Mouse (Mus musculus) left cerebral cortex, adult 8-10 months (tissue): ENCODE measurements around the gene Mvb12b. TPM values are rescaled to one million over a fixed set of nuclear protein-coding genes. Genes with fewer than 3 reads are reported as not detected.

Source experiments
- DNase-seq, 2 experiments: peaks; one replicate each; pipeline ENCODE4 v3.0.0; 2022; ENCODE audit warnings: low spot score in 2 of 2
- total RNA-seq, 4 experiments: library from RNA; stranded (reverse); gene quantifications; 2 replicates each; pipeline ENCODE4 v1.2.4; 2022

The Mvb12b gene
- total RNA-seq, 4 experiments from 2014 or later: 76.9 to 87.4 (median 79.7) TPM

DNA sequence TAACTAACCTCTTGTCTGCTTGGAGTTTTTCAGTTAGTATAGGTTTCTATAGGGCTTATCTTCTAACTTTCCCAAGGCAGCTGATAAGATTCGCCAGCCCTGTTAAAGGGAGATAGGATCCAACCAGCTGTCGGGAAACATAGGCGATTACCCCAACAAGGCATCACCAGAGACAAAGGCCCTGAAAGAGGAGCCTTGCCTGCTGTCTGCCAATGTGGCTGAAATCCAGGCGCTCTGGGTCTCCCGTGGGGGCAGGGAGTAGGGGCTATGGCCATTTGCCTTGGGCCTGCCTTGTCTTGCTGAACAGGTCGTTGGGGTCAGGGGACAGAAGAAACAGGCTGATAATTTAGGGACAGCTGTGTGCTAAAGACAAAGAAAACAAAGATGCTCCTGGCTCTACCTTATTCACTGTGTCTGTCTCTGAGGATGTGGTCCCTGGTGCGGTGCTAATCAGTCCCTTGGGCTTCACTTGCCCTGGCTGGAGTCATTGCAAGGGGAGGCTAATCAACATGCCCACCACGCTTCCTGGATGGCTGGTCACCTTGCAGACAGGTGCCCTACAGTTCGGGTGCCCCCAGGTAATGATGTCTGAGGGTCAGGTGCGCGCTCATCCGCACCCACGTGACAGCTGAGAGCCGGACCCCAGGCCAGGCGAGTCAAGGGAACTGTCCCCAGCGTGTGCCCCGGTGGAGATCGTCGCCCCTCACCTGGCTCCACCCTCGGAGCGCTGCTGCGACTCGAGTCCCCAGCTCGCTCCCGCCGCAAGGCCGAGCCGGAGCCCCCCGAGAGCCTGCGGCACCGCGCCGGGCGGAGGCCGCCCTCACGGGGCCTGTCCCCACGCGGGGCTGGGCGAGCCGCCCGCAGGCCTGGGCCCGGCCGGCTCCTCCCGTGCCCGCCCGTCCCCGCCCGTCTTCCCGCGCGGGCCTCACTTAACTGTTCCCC, 1.1 kb downstream of the Mvb12b start:
- DNase-seq: peak; percentile 33 to 38

DNA sequence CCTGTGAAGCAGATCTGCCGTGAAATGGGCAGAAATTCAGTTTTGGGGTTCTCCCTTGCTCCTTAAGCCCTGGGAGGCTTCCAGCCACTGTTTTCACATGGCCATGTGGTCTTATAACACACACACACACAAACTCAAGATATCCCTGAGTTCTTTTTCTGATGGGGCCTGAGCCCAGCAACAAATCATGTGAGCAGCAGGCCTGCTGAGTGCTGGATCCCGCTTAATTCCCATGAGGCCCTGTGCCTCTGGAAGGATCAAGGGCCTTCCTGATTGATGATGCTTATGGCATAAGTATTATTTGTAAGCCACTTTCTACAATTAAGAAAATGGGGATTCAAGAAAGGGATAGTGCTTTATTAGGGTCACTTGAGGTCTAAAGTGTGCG, 2.5 kb downstream of the Mvb12b start:
- DNase-seq: no peak

DNA sequence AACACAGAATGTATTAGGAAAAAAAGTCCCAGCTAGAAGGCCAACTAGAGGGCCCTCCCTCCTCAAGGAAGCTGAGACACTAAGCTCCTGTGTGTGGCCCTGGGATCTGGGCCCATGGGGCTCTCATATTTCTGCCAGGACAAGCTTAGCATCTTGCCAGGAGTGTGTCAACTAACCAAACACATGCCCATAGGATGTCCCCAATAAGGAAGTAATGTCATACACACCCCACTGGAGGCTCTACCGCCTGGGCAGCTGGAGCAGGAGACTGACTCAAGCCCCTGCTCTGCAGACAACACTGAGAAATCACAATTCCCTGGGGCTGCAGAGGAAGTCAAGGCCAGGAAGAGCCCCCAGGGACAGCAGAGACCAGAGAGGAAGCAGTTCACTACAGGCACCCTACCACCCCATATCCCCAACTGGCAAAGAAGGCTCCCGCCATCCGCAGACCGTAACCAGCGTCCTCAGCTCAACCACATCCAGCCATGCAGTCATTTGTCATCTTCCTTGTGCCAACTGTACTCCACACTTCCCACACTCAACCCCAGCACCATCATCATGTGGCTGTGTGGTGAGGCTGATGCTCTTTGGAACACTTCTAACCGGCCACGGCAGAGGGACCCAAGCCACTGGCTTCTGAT, 3.0 kb downstream of the Mvb12b start:
- peak in 1 of 2 experiments; percentile 28 for DNase-seq

DNA sequence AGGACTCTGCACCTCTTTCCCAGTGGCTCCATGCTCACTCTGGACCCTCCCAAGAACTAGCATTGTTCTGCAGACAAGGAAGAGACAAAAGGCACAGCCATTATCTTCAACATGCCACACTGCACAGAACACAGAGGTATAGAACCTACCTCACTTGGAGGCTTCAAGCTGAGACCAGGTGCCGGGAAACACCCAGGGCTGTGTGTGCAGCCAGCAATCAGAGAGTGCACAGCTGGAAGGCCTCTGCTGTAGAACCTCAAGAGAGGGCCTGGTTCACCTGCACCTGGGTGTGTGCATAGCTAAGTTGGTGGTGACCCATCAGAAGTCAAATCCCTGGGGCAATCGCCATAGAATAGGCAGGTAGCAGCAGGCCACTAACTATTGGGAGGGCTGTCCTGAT, 8.5 kb downstream of the Mvb12b start:
- DNase-seq: no peak

DNA sequence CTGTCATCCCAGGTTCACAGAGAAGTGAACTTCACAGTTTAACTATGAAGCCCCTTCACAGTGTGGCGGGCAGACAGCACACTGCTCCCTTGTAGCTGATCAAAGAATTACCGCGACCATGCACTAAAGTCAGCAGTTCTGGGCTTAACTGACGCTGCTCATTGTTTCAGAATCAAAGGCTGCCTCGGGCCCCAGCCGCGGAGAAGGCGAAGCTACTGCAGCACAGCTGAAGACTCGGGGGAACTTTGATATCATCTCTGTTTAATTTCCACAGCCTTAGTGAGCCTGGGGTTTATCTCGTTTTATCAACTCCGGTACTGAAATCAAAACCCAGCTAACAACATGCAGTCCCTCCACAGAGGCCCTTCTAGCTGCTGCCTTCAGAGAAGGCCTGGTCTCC, 9.3 kb downstream of the Mvb12b start:
- DNase-seq: no peak

DNA sequence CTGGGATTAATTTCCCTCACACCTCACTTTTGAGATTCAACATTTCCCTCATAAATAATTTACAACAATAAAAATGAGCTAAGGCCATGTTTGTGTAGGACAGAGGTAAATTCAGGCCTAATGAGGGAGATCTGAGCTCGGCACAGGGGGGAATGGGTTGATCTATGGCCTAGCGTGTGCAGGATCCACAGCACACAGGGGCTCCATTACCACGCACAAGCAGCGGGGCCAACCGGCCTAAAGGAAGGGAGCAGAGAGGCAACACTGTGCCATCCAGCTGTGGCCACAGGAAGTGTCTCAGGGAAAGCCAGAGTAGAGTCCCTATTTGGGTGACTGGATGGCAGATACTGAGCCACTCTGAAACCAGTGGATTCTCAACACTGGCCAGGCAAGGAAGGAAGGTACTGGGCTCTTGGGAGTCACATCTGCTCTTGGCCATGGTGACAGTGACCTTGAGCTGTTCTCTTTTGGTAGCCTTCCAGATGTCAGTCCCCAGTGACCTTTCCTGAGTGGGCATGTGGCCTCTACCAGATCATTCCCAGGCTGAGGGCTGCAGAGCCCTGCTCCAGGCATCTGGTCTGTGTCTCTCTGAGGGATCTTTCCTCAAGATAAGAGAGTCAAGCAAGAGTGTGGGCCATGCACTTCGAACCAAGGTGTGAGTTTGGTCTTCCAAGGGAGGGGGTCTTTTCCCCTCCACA, 9.9 kb downstream of the Mvb12b start:
- DNase-seq: no peak

DNA sequence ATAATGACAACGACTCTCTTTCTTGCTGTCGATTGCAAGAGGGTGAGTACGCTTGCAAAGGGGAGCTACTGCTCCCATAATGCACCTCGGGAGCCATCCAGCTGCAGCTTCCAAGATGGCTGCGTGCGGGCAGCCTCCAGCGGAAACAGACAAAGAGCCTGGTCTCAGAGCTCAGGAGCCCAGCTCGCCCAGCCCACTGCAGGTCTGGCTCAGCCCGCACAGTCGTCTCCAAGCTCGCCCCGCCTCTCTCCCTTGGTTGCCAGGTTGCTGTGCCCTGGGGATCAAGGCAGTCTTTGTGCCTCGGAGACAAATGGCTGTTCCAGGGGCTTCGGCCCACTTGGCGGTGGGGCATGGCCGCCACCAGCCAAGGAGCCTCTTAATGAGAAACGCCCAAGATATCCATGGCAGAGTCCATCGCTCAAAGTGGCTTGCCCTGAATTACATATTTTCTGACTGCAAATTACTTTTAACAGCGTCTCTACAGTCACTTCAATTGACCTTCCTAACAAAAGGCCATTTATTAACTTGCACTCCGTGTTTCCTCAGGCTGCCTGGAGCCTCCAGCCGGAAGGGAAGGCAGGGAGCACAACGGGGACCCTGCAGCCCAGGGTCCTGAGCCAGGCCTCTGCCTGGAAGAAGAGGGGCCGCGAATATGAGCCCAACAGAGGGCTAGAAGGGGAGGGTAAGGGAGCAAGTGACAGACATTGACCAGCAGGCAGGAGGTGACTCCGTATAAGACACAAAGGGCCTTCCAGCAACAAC, 11.0 kb downstream of the Mvb12b start:
- peak; percentile 40 to 85 for DNase-seq

DNA sequence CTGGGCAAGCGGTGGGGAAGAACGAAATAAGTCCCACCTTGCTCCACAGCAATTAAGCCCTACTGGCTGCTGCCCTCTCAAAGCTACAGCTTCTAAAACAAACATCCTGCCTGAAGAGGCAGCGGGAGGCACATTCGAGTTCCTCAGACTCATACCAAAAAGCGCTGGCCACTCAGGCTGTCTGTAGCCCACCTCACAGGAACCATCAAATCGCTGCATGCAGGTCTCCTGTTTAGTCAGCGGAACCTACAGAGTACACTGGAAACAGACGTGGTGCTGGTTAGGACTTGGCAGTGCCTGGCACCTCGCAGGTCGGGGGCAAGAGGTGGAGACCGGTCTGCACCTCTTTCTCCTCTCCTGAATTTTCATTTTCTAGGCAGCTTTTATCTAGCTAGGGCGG, 12.2 kb downstream of the Mvb12b start:
- no peak for DNase-seq

DNA sequence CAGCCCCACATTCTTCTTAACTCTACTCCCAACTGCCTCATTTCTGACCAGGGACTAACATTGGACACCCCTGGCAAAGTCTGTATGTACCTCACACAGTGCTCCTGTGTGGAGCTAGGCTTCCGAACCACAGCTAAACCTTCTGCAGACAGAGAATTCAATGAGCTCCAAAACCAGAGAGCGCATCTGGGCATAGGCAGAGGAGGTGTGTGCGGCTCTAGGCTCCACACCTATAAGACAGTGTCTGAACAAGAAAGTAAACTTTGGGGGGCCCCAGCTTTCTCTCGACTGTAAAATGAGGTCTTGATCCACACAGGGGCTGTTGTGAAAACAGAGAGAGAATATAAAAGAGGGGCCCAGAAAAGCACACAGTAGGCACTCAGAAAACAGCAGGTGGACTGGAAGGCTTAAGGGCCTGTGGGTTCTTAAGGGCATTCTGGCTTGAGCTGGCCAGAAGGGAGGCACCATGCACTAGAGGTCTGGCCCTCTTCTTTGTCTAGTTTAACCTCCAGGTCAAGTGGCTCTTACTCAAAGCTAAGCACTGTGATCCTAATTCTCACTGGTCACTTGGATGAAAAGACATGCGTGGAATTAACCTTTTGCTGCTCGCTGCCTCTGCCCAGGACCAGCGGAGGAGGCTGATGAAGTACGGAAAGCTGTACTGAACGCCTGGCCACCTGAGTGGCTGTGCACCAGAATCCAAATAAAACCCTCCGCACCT, 12.7 kb downstream of the Mvb12b start:
- DNase-seq: no peak

DNA sequence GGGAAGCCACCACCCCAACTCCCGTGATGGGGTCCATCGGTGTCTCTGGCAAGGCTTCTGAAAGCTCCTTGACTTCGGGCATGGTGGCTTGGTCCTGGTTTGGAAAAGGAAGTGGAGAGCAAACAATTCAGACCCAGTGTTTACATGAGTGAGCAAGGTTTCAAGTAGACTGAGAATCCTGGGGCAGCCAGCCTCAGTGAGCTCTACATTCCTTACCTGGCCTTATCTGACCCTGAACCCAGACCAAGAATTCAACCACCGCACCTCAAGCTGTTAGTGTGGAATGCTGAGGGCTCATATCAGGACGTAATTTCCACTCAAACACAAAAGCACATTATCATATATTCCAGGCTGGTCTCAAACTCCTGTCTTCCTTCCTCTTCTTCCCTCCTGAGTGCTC, 13.4 kb downstream of the Mvb12b start:
- no peak for DNase-seq

DNA sequence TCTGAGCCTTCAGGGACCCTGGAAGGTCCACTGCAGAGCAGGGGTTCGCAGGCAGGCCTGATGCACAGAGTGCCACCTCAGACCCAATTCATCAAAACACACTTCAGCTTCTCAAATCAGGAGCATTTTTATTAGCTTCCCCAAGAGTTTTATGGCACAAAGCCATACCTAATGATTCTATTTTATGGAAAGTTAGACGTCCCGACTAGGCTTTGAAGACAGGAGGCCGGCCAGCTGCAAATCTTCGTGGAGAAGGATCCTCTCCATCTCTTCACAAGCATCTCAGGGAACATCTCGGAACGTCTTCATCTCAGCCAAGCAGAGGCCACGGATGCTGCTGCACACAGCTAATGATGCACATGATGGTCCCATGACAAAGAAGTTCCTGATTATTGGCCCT, 14.2 kb downstream of the Mvb12b start:
- DNase-seq: no peak

DNA sequence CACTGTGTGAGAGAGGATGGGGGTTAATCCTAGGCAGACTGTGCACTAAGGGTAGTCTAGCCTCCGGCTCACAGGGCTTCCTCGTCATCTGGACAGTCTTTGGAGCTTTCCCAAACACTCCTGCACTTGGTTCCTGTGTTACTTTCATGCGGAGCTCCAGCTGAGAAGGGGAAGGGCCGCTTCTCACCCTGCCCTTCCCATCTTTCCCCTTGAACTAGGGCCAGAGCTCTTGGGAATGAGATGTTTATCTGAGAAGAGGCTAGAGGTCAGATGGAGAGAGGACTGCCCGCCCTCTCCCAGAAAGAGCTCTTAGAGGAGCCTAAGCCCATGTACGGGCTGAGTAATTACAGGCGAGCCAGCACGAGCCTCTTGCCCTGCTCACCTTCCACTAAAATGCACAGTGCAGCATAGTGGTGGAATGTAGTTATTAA, 14.9 kb downstream of the Mvb12b start:
- DNase-seq: no peak

DNA sequence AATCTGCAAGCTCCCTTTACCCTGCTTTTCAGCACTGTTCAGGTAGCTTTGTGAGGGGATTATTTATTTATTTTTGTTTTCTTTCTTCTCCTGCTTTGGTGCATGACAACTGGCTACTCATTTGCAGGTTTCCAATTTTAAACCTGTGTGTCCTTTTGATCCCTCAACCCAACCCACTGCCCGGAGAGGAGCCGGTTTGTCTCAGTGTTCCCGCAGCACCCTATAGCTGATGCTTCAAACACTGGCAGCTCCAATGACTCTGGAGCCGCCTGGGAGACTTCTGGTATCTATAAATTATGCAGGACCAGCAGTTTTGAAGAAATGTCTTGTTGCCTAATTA, 16.6 kb downstream of the Mvb12b start:
- DNase-seq: no peak

DNA sequence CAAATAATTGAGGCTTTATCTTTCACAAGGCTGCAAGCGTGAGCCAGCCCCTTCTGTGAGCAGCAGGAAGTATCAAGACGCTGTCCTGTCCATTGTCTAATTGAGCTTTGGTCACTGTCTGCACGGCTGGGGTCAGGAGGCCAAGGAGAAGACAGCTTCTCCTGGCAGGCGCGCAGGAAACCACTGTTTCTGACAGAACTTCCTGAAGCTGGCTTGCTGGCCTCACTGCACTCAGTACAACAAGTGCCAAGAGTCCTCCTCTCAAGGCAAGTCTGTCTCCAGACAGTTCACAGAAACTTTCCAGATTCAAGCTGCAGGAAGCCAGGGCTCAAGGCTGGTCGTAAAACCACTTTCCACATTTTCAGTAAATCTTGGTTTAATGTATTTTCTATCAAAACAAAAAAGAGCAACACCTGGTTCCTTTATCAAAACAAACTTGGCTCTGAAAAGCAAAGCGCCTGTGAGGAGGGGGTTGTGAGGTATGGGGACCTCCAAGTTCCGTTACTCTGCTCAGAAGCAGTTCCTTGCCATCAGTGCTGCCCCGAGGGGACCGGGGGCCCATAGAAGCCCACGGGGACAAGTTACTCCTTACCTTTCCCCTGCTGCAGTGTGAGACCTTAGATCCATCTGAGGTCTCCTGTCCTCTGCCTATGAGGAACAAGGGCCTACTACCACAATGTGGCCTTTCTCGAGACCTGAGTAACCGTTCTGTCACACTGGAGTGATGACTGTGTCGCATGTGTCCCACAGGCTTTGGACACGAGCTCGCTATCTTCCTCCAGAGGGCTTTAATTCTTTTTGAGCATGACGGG, 17.2 kb downstream of the Mvb12b start:
- no peak for DNase-seq

DNA sequence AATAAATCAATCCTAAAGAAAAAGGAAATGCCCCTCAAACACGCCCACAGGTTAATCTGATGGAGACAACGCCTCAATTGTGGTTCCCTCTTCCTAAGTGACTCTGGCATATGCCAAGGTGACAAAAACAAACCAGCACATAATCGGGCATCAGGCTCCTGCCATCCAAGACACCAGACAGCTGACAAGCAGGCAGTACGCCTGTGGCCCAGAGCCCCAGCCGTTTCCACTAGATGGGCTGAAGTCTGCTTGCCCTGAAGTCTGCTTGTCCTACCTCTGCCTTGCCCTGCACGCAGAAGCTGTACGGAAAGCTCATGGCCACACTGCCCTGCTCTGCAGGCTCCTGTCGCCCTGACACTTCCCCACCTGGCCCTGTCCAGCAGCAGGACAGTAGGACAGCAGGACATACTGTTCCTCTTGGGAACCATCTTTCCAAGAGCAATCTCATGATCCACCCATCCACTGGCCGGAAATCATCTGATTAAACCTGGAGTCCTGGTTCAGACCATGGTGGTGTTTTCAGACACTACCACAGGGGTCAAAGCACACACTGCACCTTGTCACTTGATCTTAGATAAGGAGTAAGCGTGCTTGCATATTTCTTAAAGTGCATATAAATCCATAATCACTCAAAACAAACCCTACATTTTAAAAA, 17.9 kb downstream of the Mvb12b start:
- no peak for DNase-seq

DNA sequence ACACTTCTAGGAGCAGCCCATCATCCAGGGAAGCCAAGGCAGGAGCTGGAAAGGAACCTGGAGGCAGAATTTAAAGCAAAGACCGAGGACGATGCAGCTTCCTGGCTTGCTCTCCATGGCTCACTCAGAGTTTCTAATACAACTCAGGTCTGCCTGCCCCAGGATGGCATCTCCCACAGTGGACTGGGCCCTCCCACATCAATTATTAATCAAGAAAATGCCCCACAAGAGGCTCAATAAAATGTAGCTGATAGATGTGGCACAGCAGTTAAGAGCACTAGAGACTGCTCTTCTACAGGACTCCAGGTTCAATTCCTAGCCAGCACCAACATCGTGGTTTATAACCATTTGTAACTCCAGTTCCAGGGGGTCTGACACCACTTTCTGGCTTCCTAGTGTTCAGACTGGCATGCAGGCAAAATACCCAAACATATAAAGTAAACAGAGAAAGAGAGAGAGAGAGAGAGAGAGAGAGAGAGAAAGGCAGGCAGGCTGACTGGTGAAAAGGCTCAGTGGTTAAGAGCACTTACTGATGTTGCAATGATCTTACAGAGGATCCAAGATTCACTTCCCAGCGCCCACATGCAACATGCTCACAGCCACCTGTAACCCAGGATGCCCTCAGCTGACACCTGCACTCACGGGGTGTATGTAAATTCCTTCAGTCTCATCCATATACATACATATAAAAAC, 18.6 kb downstream of the Mvb12b start:
- DNase-seq: no peak

DNA sequence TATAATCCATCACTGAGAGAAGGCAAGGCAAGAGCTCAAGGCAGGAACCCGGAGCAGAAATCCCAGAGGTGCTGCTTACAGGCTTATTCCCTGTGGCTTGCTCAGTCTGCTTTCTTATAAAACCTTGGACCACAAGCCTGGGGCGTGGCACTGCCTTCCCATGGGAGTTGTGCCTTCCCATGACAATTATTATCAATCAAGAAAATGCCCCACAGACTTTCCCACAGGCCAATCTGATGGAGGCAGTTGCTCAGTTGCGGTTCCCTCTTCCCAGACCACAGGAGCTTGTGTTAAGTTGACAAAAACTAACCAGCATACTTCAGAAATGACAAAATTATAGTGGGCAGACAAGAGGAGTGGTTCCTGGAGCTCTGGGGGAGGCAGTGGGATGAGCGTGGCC, 19.4 kb downstream of the Mvb12b start:
- no peak for DNase-seq

DNA sequence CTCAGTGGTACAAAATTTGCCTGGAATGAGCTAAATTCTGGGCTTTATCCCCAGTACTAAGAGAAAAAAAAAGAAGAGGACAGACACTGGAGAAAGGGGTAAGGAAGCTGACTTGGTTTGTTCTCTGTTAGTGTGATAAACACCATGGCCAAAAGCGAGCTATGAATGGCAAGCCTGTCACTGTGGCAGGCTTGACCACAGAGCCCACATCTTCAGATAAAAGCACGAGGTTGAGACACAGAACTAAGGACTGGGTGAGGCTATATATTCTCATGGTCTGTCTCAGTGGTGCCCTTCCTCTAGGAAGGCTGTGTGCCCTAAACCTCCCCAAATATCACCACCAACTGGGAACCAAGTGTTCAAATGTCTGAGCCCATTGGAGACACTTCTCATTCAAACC, 31.0 kb downstream of the Mvb12b start:
- DNase-seq: no peak
